Mouse (Mus musculus) ovary, adult 10 weeks (tissue): Measurements from ENCODE around the gene Stk33. TPM values are rescaled to one million over a fixed set of nuclear protein-coding genes. Genes with fewer than 3 reads are reported as not detected.

Experiments used
- polyA plus RNA-seq: library from polyadenylated mRNA; stranded (reverse); fragments of 350-450 nt; fragmentation: Illumina TruSeq; extraction: RNeasy Lipid Tissue Mini Kit (QIAGEN cat#74804); gene quantifications from one replicate; pipeline ENCODE4 v1.2.3, GENCODE M21; 2014

The Stk33 gene
- polyA plus RNA-seq: 3.2 TPM

DNA sequence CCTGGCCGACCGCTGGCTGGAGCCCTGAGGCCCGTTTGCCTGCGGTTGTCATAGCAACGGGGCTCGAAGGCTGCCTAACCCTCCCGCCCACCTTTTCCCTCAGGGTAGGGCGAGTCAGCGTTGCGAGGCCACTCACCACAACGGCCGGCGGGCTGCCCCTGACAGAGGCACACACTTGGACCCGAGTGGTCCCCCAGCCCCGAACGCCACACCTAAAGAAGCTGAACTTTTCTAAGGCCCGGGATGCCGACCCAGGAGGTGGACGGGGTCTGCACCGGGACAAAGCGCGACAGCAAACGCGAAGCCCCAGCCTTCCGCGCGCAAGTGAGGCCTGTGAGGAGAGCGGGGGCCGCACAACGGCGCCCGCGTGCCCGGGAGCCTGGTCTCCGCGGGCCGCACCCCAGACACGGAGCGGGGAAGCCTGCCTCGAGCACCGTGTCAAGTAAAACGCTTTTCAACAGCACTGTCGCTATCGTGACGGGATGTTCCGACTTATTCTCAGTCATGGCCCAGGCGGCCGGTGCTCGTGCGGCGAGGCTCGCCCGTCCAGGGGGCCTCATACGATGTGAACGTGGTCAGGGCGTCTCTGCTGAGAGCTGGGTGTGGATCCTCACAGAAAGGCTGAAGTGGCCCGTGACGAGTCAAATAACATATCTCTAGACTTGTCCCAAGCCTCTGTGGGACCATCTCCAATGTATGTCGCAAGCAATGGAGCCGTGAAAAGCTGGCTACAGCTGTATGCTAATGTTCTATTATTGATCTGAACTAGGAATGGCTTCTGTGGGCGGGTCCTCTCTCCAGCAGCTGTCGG lies at the start of gene Stk33:
Stk33 (minus strand) TSS at position 301 of the 811 bp plus-strand sequence.

Other genes starting within 250 kb of the Stk33 start
- 0.11 TPM for gene Trim66, start 69.1 kb upstream of the Stk33 start, polyA plus RNA-seq
- 240 TPM for gene Rpl27a, start 80.1 kb upstream of the Stk33 start, polyA plus RNA-seq